ENCODE assay signal across 16 mouse cellular contexts in the genomic region with DNA sequence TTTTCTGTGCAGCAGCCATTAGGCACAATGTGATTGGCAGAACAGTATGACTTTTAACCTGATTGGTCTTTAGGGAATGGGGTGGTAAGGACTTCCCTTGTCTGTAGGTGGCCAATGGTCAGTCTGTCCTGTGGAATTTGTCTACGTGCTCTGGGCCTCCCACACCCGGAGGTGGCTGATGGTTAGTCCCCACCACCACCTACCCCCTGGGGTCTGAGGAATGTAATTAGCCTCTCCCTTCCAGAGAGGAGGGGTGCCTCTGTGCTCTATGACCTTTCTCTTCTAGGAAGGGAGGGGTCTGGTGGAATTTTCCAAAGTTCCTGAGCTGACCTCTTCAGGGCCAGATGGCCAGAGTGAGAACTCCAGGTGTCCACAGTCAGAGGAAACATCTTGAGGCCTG.
"Had no signal": no experiment of that assay in that cellular context is flagged by ENCODE, and none has a peak within 500 bp of the region (broad histone marks: within the 10 kb centered on the region; RNA-seq: fewer than 3 reads in every experiment).

No protein-coding gene starts in this region.

- H3K36me3 ChIP-seq: lung, embryonic 15.5 days; midbrain, embryonic 13.5 days; midbrain, embryonic 15.5 days; neural tube, embryonic 12.5 days had no signal

- H3K9ac ChIP-seq: liver, postnatal 0 days; lung, embryonic 15.5 days; midbrain, embryonic 13.5 days; midbrain, embryonic 15.5 days; neural tube, embryonic 12.5 days had no signal

- DNase-seq: liver, postnatal 0 days; lung, adult 2 months; lung, postnatal 14 days; lung, postnatal 36 days; right cerebral cortex, postnatal 14 days; thymus, adult 18-20 months; thymus, postnatal 14 days; thymus, postnatal 36 days had no signal

- H3K4me2 ChIP-seq: lung, embryonic 15.5 days; midbrain, embryonic 11.5 days; midbrain, embryonic 13.5 days; midbrain, embryonic 15.5 days; neural tube, embryonic 12.5 days had no signal

- H3K27me3 ChIP-seq: lung, embryonic 15.5 days; midbrain, embryonic 13.5 days; midbrain, embryonic 15.5 days; neural tube, embryonic 12.5 days had no signal

- ATAC-seq: liver, postnatal 0 days; lung, postnatal 0 days; midbrain, embryonic 13.5 days; midbrain, embryonic 15.5 days had no signal

- H3K9me3 ChIP-seq: lung, embryonic 15.5 days; midbrain, embryonic 13.5 days; midbrain, embryonic 15.5 days; neural tube, embryonic 12.5 days had no signal

- H3K4me3 ChIP-seq: lung, embryonic 15.5 days; megakaryocyte, embryonic 14.5 days; midbrain, embryonic 13.5 days; midbrain, embryonic 15.5 days; neural tube, embryonic 12.5 days had no signal

- H3K27ac ChIP-seq: lung, embryonic 15.5 days; macrophage; midbrain, embryonic 13.5 days; midbrain, embryonic 15.5 days; neural tube, embryonic 12.5 days had no signal
